Mouse (Mus musculus) heart, postnatal 0 days (tissue): Measurements from ENCODE around the gene Erp27. TPM values are rescaled to one million over a fixed set of nuclear protein-coding genes. Genes with fewer than 3 reads are reported as not detected.
A peak's percentile ranks its signal among the peaks of the same experiment; 100 is the strongest.
"Not testable (repeated sequence)": the region's sequence is repeated elsewhere in the genome, so short reads cannot be mapped to it uniquely, and the experiment has no call there.

Experiments used
- ATAC-seq: fragments of 200-750 bp; cut with Nextera tagmentation; 2 replicates; pipeline ENCODE4 v1.8.0; 2017; ENCODE audit warnings: low read depth, moderate number of reproducible peaks, moderate library complexity; ENCODE audit not compliant: insufficient read depth
- DNase-seq: peaks from one replicate; pipeline ENCODE4 v3.0.0-alpha.2; 2016; ENCODE audit warnings: low spot score
- H3K27ac ChIP-seq: fragments of 300-500 bp; sonication (generic); 2 replicates; pipeline ENCODE4 v1.5.1; 2014; ENCODE audit warnings: low read depth, mild to moderate bottlenecking
- H3K27me3 ChIP-seq: fragments of 300-500 bp; sonication (generic); 2 replicates; pipeline ENCODE4 v1.6.1; 2014; ENCODE audit warnings: low read length, mixed read lengths; ENCODE audit not compliant: control insufficient read depth, insufficient read depth
- H3K36me3 ChIP-seq: fragments of 300-500 bp; sonication (generic); replicated peaks from 2 replicates; pipeline ENCODE4 v1.6.1; 2014; ENCODE audit warnings: low read length, mixed read lengths; ENCODE audit not compliant: control insufficient read depth, insufficient read depth
- H3K4me1 ChIP-seq: fragments of 300-500 bp; sonication (generic); 2 replicates; pipeline ENCODE4 v1.6.1; 2014; ENCODE audit warnings: antibody characterized with exemption; ENCODE audit not compliant: control insufficient read depth, insufficient read depth
- H3K4me2 ChIP-seq: fragments of 300-500 bp; sonication (generic); 2 replicates; pipeline ENCODE4 v1.6.1; 2014; ENCODE audit warnings: low read depth, mild to moderate bottlenecking, low read length, moderate library complexity
- H3K4me3 ChIP-seq: fragments of 300-500 bp; sonication (generic); 2 replicates; pipeline ENCODE4 v1.5.1; 2014; ENCODE audit warnings: low read depth, low read length
- H3K9ac ChIP-seq: fragments of 300-500 bp; sonication (generic); replicated peaks from 2 replicates; pipeline ENCODE4 v1.6.1; 2014; ENCODE audit warnings: low read depth, low read length, mixed read lengths
- H3K9me3 ChIP-seq: fragments of 300-500 bp; sonication (generic); replicated peaks from 2 replicates; pipeline ENCODE4 v1.6.1; 2016; ENCODE audit warnings: low read length; ENCODE audit not compliant: control insufficient read depth
- CTCF ChIP-seq: IDR thresholded peaks from 2 replicates; pipeline ENCODE4 v1.5.1; 2016; ENCODE audit warnings: antibody characterized with exemption, control low read depth, low read depth
- EP300 ChIP-seq: IDR thresholded peaks from 2 replicates; pipeline ENCODE4 v1.6.1; 2016; ENCODE audit warnings: antibody characterized with exemption, low read depth
- WGBS: fragments of 180-500 bp; shearing (Covaris S2); extraction: QIAGEN DNeasy Blood & Tissue Kit; methylation state at CpG from one replicate; pipeline ENCODE4 v1.1.7; 2014; 5-methylcytosine and 5-hydroxymethylcytosine counted together
- polyA plus RNA-seq: library from polyadenylated mRNA; unstranded; fragments of >200 nt; fragmentation: Nextera tagmentation; extraction: Ambion mirVana; gene quantifications from 2 replicates; pipeline ENCODE4 v1.2.1, GENCODE M21; 2015
- total RNA-seq: library from RNA; depleted of rRNA; stranded (reverse); fragments of >200 nt; gene quantifications from 2 replicates; pipeline ENCODE4 v1.2.3, GENCODE M21; 2014; ENCODE audit warnings: low replicate concordance; rRNA removed

The Erp27 gene
- total RNA-seq (1.7 TPM in 1 of 2 replicates, not detected in the other), polyA plus RNA-seq (0.75 and 0.83 TPM in 2 replicates)

DNA sequence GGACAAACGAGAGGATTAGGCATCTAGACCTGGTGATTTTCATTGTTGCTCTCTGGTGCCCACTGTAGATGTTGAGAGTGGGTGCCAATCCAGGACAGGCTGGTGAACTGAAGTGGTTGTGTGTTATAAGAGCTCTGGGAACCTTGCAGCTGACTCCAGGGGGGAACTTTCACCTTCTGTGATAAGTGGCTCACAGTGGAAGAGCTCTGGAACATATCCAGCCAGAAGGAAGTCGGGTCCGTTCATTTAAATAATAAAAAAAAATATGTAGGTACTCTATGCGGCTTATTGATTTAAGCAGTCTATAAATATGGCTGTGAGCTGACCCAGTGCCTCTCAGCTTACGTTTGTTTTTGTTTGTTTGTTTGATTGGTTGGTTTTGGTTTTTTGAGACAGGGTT is at the start of gene Erp27:
Erp27 (minus strand) TSS at position 101 of the 400 bp plus-strand sequence.
- H3K4me3 ChIP-seq, result no peak within 1 kb of the TSS
- no peak within 1 kb of the TSS for H3K4me2 ChIP-seq
- WGBS, result 50% methylated on average over 5 of the region's 5 CpGs
- no peak for DNase-seq
- H3K27me3 ChIP-seq, result no peaks in the 10 kb centered on the region
- H3K9me3 ChIP-seq, result no peaks in the 10 kb centered on the region
- TF ChIP-seq CTCF (no peak), EP300 (no peak)
- peaks cover 15% of the 10 kb centered on the region; the same call in 1 of the 2 replicates for H3K36me3 ChIP-seq
- no peak within 1 kb of the TSS for H3K27ac ChIP-seq
- no peak within 1 kb of the TSS for H3K9ac ChIP-seq
- no peaks in the 10 kb centered on the region for H3K4me1 ChIP-seq
- no peak for ATAC-seq

GRCm38 (mm10) chr6:136968877-136969276 is 46.9 kb upstream of the Erp27 start:
- 25% methylated on average over 4 of the region's 4 CpGs for WGBS
- not testable (repeated sequence) for H3K27ac ChIP-seq
- peak; percentile 74 for DNase-seq

GRCm38 (mm10) chr6:136967466-136967865 is 45.5 kb upstream of the Erp27 start:
- H3K4me1 ChIP-seq, result no peaks in the 10 kb centered on the region
- H3K36me3 ChIP-seq, result no peaks in the 10 kb centered on the region
- H3K27me3 ChIP-seq, result no peaks in the 10 kb centered on the region
- 68% methylated on average over 4 of the region's 4 CpGs for WGBS
- H3K4me2 ChIP-seq, result no peak overlapping the region
- H3K9me3 ChIP-seq, result no peaks in the 10 kb centered on the region
- 0 out of 2 replicates have a peak overlapping the region, but pooled peaks have one; percentile 35 for H3K27ac ChIP-seq
- ATAC-seq (no peak), DNase-seq (no peak)
- H3K4me3 ChIP-seq, result no peak overlapping the region
- TF ChIP-seq CTCF (no peak), EP300 (no peak)
- H3K9ac ChIP-seq, result no peak overlapping the region

More at GRCm38 (mm10) chr6:136968877-136969276, 46.9 kb upstream of the Erp27 start:
- not testable (repeated sequence) for H3K9ac ChIP-seq, H3K4me3 ChIP-seq, H3K27me3 ChIP-seq, H3K4me2 ChIP-seq, H3K4me1 ChIP-seq, H3K9me3 ChIP-seq, H3K36me3 ChIP-seq
- TF ChIP-seq CTCF, result peak; percentile 54
- peak; percentile 55; the same call in 1 of the 2 replicates for ATAC-seq

DNA sequence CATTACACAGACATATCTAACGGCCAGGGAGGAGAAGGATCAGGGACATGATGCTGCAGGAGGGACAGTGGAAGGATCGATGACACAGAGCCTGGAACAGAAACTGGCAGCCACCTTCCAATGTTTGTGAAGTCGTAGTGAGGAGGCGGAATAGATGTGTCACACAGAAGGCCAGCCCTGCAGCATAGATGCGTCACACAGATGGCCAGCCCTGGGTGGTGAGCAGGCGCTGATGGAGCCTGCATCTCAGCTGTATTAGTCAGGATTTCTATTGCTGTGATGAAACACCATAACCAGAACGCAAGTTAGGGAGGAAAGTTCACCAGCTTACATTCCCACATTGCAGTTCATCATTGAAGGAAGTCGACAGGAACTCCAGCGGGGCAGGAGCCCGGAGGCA is 43.9 kb upstream of the Erp27 start:
- 61% methylated on average over 10 of the region's 10 CpGs for WGBS

GRCm38 (mm10) chr6:136964609-136965510 is 42.9 kb upstream of the Erp27 start:
- Histone ChIP-seq H3K9ac (no peak overlapping the region), H3K36me3 (no peaks in the 10 kb centered on the region), H3K27ac (no peak overlapping the region), H3K4me2 (no peak overlapping the region), H3K4me1 (no peaks in the 10 kb centered on the region), H3K9me3 (no peaks in the 10 kb centered on the region), H3K4me3 (no peak overlapping the region), H3K27me3 (no peaks in the 10 kb centered on the region)
- WGBS, result 67% methylated on average over 13 of the region's 13 CpGs
- TF ChIP-seq CTCF (no peak; the same call in 1 of the 2 replicates), EP300 (no peak)
- DNase-seq (no peak), ATAC-seq (no peak)

More for the DNA sequence above, 43.9 kb upstream of the Erp27 start:
- no peak overlapping the region for H3K4me3 ChIP-seq
- no peak overlapping the region for H3K9ac ChIP-seq
- no peak overlapping the region for H3K4me2 ChIP-seq
- H3K36me3 ChIP-seq, result no peaks in the 10 kb centered on the region
- DNase-seq (no peak), ATAC-seq (no peak)
- TF ChIP-seq CTCF, result no peak
- H3K27ac ChIP-seq, result no peak overlapping the region
- H3K27me3 ChIP-seq, result no peaks in the 10 kb centered on the region
- no peaks in the 10 kb centered on the region for H3K9me3 ChIP-seq
- no peaks in the 10 kb centered on the region for H3K4me1 ChIP-seq
